Mouse (Mus musculus) left cerebral cortex, adult 8-10 months (tissue): Measurements from ENCODE around the gene BC080695. TPM values are rescaled to one million over a fixed set of nuclear protein-coding genes. Genes with fewer than 3 reads are reported as not detected.
"Not testable (repeated sequence)": the region's sequence is repeated elsewhere in the genome, so short reads cannot be mapped to it uniquely, and the experiment has no call there.

ENCODE experiments used
- DNase-seq, 2 experiments: peaks; one replicate each; pipeline ENCODE4 v3.0.0; 2022; ENCODE audit warnings: low spot score in 2 of 2
- total RNA-seq, 4 experiments: library from RNA; stranded (reverse); gene quantifications; 2 replicates each; pipeline ENCODE4 v1.2.4; 2022

BC080695 gene
- not detected for total RNA-seq

- not testable (repeated sequence) for DNase-seq
Observed at GRCm38 (mm10) chr4:143551400-143551799, at the start of gene BC080695, which contains the start of gene Gm13057. Gene BC080695 (plus strand): TSS chr4:143551700. Gene Gm13057 (plus strand): TSS chr4:143551709.

GRCm38 (mm10) chr4:143511043-143511442, 40.5 kb upstream of the BC080695 start, which contains the start of gene Gm13043:
Gene Gm13043 (plus strand): TSS chr4:143511343.
- no peak for DNase-seq

DNA sequence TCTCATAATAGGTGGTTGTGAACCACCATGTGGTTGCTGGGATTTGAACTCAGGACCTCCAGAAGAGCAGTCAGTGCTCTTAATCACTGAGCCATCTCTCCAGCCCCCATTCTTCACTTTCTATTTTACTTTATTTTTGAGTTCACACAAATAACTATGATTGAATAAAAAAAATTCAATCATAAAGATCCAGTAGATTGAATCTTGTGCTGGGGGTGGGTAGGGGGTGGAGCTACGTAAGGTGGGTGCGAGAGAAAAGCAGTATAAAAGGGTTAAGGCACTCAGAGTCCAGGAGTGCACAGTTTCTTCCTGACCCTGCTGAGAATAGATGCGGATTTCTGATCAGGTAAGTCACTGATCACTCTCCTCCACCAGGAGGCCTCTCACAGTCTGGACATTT, 15.8 kb upstream of the BC080695 start, which contains the start of gene Gm13040:
TSS of gene Gm13040 (plus strand) at position 301 of the 400 bp plus-strand sequence.
- DNase-seq = not testable (repeated sequence)

DNA sequence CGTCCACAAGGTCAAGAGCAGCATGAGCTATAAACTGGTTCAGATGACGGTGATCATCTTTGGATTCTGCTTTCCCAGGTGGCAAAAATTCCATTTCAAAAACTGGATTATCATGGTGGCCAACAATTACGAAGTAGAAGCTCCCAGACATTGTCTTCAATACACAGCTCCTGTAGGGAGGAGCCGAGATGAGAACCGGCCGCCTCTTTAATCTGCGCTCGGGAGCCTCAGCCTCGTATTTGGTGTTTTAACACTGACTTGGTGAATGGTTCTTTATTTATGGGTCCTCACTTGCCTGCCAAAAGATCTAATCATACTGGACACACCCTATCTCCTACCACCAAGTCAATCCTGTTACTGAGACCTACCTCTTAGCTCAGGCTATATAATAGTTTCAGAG, 60.4 kb downstream of the BC080695 start:
- not testable (repeated sequence) for DNase-seq

DNA sequence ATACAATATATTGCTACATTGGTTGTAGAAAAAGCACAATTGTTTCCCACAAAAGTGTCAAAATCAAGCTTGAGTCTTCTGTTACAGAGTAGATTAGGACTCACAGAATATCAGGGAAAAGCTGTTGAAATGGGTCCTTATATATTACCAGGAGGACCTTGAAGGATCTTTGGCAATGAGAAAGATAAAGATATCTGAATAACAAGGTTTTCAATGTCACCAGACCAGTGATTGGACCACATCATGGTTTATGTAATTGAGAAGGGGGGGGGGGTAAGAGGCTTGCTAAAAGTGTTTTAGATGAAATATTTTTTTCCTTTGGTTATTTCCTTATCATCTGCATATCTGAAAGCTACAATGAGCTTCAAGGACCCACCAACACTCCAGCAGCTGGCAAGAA, 63.2 kb downstream of the BC080695 start, which contains the start of gene Gm13083:
TSS of gene Gm13083 (plus strand) at position 301 of the 400 bp plus-strand sequence.
- DNase-seq = not testable (repeated sequence)

- DNase-seq = not testable (repeated sequence)
Observed at GRCm38 (mm10) chr4:143618101-143618500, 66.6 kb downstream of the BC080695 start.

Other genes with a start within 250 kb of the BC080695 start
- gene Lrrc38, start 201.9 kb upstream of the BC080695 start, total RNA-seq = 1 to 10 TPM; 1.5 to 2.2 (median 1.8) TPM
- under 1 TPM in 2 of 4 experiments, not detected in 2; 0.13 TPM for gene Pramel1, start 157.3 kb upstream of the BC080695 start, total RNA-seq
- gene Pramef8, start 139.3 kb upstream of the BC080695 start, total RNA-seq = 10 to 100 TPM; 10.4 to 15.2 (median 11.8) TPM
- not detected for gene Oog4, start 101.4 kb upstream of the BC080695 start, total RNA-seq
- not detected for gene Gm13043, start 40.4 kb upstream of the BC080695 start, total RNA-seq
- gene Gm13040, start 15.7 kb upstream of the BC080695 start, total RNA-seq = not detected
- not detected for gene Gm13057, start within 50 bp of the BC080695 start, total RNA-seq
- not detected for gene Gm13083, start 63.3 kb downstream of the BC080695 start, total RNA-seq
- not detected for gene Gm13088, start 105.5 kb downstream of the BC080695 start, total RNA-seq
- gene Gm13089, start 151.0 kb downstream of the BC080695 start, total RNA-seq = not detected
- not detected for gene Gm13078, start 167.8 kb downstream of the BC080695 start, total RNA-seq
- not detected for gene Gm13023, start 237.7 kb downstream of the BC080695 start, total RNA-seq